Mouse (Mus musculus) cerebellum, adult 2 months (tissue): Measurements from ENCODE around the gene Frat2. TPM values are rescaled to one million over a fixed set of nuclear protein-coding genes. Genes with fewer than 3 reads are reported as not detected.

ENCODE experiments used
- DNase-seq, 2 experiments: peaks; one replicate each; pipeline ENCODE4 v3.0.0; 2021
- H3K27ac ChIP-seq: fragments of 200-500 bp; 2 replicates; pipeline ENCODE4 v1.5.1; 2012; ENCODE audit warnings: low read length, control low read depth, inconsistent platforms; ENCODE audit not compliant: insufficient read depth
- H3K27me3 ChIP-seq: fragments of 200-500 bp; 2 replicates; pipeline ENCODE4 v1.6.1; 2012; ENCODE audit warnings: inconsistent platforms, mild to moderate bottlenecking, low read length, moderate library complexity; ENCODE audit not compliant: control insufficient read depth, insufficient read depth
- H3K4me1 ChIP-seq: fragments of 200-500 bp; 2 replicates; pipeline ENCODE4 v1.6.1; 2011; ENCODE audit warnings: low read length; ENCODE audit not compliant: control insufficient read depth, insufficient read depth
- H3K4me3 ChIP-seq: fragments of 200-500 bp; replicated peaks from 2 replicates; pipeline ENCODE3; 2011; ENCODE audit warnings: mild to moderate bottlenecking, low read depth, low read length, control low read depth; ENCODE audit not compliant: insufficient read depth
- CTCF ChIP-seq: fragments of 200-500 bp; IDR thresholded peaks from 2 replicates; pipeline ENCODE4 v1.5.1; 2011; ENCODE audit warnings: low read depth, mild to moderate bottlenecking, control low read depth, low read length, moderate library complexity, borderline replicate concordance; ENCODE audit not compliant: insufficient read depth
- POLR2A ChIP-seq: fragments of 200-500 bp; IDR thresholded peaks from 2 replicates; pipeline ENCODE4 v1.6.1; 2011; ENCODE audit warnings: low read length, control low read depth, borderline replicate concordance; ENCODE audit not compliant: insufficient read depth
- WGBS: fragments of 180-500 bp; shearing (Covaris S2); methylation state at CpG from one replicate; pipeline ENCODE4 v1.1.7; 2018; 5-methylcytosine and 5-hydroxymethylcytosine counted together
- polyA plus RNA-seq: library from polyadenylated mRNA; depleted of rRNA; stranded (reverse); fragments of >200 nt; gene quantifications from 2 replicates; pipeline ENCODE4 v1.2.3, GENCODE M21; 2012

The Frat2 gene
- polyA plus RNA-seq, 1 experiment = 6.9 TPM

DNA sequence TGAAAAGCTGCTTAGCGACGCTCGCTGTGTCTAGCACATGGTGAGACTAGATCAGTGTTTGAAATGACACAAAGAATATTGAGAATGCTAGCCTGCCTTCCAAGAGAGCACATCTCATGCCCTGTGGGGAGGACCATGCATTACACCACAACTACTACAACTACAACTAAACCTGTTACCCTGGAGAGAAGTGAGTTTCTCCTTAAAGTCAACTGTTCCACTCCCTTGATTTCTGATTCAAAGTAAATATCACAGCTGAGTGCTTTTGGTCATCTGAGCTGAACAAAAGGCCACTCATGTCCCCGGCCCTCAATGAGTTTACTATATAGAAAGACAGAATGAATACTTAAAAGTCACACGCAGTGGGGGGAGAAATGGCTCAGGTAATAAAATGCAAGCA, 37.9 kb downstream of the Frat2 start:
- Histone ChIP-seq H3K27ac (no peak overlapping the region), H3K4me1 (no peaks in the 10 kb centered on the region), H3K4me3 (no peak overlapping the region), H3K27me3 (no peaks in the 10 kb centered on the region)
- TF ChIP-seq POLR2A (no peak), CTCF (no peak)
- WGBS = 73% methylated on average over 5 of the region's 5 CpGs
- no peak for DNase-seq

DNA sequence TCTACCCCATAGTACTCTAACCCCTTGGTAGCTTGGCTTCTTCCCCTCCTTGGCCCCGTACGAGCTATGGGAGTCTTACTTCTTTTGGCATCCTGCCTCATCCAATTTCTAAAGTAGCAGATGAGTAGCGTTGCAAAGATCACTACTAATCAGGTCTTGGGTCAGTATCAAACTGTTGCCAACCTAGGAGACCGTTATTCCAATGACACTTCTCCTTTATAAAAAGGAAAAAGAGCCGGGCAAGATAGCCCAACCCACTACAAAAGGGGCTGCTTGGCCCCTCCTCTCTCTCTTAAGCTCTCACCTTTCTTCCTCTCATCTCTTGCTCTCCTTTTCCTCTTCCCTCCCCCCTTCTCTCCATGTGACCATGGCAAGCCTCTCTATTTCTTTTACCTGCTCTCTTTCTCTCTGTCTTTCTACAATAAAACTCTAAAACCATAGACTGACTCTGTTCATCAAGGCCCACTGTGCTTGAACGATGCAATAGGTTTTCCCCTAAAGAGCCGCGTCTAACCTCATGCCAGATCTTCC, 39.8 kb downstream of the Frat2 start:
- H3K27ac ChIP-seq = no peak overlapping the region
- DNase-seq = no peak
- no peaks in the 10 kb centered on the region for H3K4me1 ChIP-seq
- WGBS = 51% methylated on average over 8 of the region's 8 CpGs
- no peaks in the 10 kb centered on the region for H3K27me3 ChIP-seq
- TF ChIP-seq POLR2A = no peak
- no peak for TF ChIP-seq CTCF
- H3K4me3 ChIP-seq = no peak overlapping the region

DNA sequence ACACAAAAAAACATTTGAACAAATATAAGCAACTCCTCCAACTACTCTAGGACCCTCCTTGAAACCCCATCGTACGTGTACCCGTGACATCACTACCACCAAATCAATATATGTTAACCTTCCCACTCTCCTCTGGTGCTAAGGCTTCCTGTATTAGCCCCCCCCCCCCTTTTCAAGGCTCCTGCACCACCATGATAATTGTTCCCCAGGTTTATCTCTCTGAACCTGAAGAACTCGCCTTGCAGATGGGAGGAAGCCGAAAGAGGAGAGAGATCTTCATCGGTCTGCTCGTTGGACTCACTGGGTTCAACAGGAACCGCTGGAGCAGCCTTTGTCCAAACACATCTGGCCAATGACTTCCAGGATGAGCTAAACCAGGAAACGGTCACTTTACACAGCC, 40.4 kb downstream of the Frat2 start:
- no peak for TF ChIP-seq CTCF
- TF ChIP-seq POLR2A = no peak
- Histone ChIP-seq H3K4me3 (no peak overlapping the region), H3K4me1 (no peaks in the 10 kb centered on the region), H3K27ac (no peak overlapping the region), H3K27me3 (no peaks in the 10 kb centered on the region)
- WGBS = 90% methylated on average over 9 of the region's 9 CpGs
- no peak for DNase-seq

GRCm38 (mm10) chr19:41805831-41806230, 42.1 kb downstream of the Frat2 start:
- 83% methylated on average over 4 of the region's 4 CpGs for WGBS
- TF ChIP-seq POLR2A (no peak), CTCF (no peak)

GRCm38 (mm10) chr19:41803322-41803721, 44.6 kb downstream of the Frat2 start:
- H3K27me3 ChIP-seq = no peaks in the 10 kb centered on the region
- no peak overlapping the region for H3K4me3 ChIP-seq
- H3K4me1 ChIP-seq = no peaks in the 10 kb centered on the region
- DNase-seq = no peak
- no peak overlapping the region for H3K27ac ChIP-seq
- no peak for TF ChIP-seq POLR2A
- 52% methylated on average over 7 of the region's 7 CpGs for WGBS

More at GRCm38 (mm10) chr19:41805831-41806230, 42.1 kb downstream of the Frat2 start:
- Histone ChIP-seq H3K27me3 (no peaks in the 10 kb centered on the region), H3K27ac (no peak overlapping the region), H3K4me3 (no peak overlapping the region), H3K4me1 (no peaks in the 10 kb centered on the region)
- DNase-seq = no peak

DNA sequence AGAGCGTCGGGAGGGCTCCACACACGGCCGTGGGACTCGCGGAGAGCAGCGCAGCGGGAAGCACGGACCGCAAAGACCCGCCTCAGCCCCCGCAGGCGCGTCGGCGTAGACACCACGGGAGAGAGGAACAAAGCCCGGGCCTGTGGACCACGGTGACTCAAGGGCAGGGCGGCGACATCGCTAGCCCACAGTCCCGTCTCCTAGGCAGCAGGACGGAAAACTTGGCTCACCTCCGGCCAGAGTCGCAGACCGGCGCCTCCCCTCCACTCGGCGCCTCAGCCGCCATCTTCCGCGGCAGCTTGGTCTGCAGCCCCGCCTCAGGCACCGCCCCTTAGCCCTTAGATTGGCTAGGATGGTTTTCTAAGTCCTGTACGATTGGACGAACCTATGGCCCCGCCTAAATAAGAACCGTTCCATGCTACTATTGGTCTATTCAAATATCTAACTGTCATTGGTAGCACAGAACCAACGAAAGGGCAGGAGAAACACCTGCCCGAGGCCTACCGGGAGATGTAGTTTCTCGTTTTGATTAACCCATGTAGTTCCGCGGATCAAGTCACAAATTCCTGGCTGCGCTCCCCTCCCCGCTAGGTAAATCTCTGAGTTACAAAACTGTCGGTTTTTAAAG, 46.1 kb downstream of the Frat2 start, which contains the start of gene Arhgap19:
Gene Arhgap19, minus strand, starts transcription at position 306 of the 628 bp plus-strand sequence.
- Histone ChIP-seq H3K4me1 (no peaks in the 10 kb centered on the region), H3K27me3 (no peaks in the 10 kb centered on the region), H3K27ac (no peak within 1 kb of the TSS), H3K4me3 (peak within 1 kb of the TSS; percentile 63)
- TF ChIP-seq POLR2A = peak; percentile 38; the same call in 1 of the 2 replicates
- no peak for TF ChIP-seq CTCF
- under 1% methylated on average over 48 of the region's 48 CpGs for WGBS
- peak; percentile 88 to 95 for DNase-seq

DNA sequence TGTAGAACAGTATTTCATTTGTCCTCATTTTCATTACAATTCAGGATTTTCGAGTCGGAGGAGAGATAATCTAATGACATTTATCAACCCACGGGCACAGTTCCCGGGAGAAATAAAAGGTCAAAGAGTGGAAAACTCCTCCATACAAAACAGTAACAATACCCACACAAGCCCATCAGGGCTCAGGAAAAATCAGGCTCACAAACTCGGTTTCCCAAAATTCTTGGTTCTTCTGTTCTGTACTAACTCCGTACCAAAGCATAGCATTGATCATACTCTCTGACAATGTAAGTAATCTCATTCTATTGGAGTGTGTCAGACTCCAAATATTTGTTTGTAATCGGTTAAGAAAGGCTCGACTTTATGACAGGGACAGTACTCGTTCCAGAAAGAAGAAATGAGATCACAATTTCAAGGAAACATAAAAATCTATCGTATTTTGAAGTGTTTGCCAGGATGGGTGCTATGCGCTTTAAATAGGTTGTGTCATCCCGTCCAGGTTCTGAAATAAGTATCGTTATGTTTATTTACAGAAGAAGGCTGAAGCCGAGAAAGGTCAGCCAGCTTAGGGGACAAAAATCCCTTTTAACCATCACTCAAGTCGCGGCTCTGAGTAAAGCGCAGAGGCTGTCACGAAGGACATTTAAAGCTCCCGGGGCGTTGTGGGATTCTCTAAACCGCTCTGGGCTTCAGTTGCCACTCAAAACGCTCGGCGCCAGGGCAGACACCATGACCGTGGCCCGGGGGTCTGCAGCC, 46.8 kb downstream of the Frat2 start:
- no peak for TF ChIP-seq POLR2A
- TF ChIP-seq CTCF = no peak
- no peak for DNase-seq
- Histone ChIP-seq H3K4me3 (peak overlapping the region; percentile 63), H3K27ac (no peak overlapping the region), H3K4me1 (no peaks in the 10 kb centered on the region), H3K27me3 (no peaks in the 10 kb centered on the region)
- WGBS = under 1% methylated on average over 26 of the region's 26 CpGs

DNA sequence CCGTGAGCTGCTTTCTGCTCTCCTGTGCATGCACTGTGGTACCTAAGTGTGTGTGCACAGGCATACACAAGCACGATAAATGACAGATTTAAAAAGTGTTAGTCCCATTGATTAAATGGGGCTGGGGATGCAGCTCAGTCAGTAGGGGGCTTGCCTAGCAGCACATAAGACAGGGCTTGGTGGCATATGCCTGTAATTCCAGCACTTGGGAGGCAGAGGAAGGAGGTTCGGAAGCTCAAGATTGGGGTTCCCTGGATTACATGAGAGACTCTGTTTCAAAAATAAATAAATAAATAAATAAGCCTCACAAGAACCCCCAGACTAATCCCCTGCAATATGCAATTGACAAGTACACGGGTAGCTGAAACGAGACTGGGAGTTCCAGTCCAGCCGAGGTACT, 47.5 kb downstream of the Frat2 start:
- WGBS = 32% methylated on average over 6 of the region's 6 CpGs
- no peak overlapping the region for H3K4me3 ChIP-seq
- no peak overlapping the region for H3K27ac ChIP-seq
- no peak for DNase-seq
- H3K27me3 ChIP-seq = no peaks in the 10 kb centered on the region
- no peaks in the 10 kb centered on the region for H3K4me1 ChIP-seq
- TF ChIP-seq CTCF (no peak), POLR2A (no peak)
